Mouse (Mus musculus): ENCODE measurements at regions not wholly inside any gene's neighbourhood (a gene's known extent, or its start where the extent isn't known, plus 50 kb on each side); places are given as distances from the start of the nearest gene placed in this dataset.

GRCm38 (mm10) chr2:173418951-173419350, 103.4 kb upstream of the 1700021F07Rik start:
- no peak for DNase-seq (ENCODE audit: low spot score in 2 of 2)

GRCm38 (mm10) chr2:173419972-173420391, 102.4 kb upstream of the 1700021F07Rik start:
- no peak for DNase-seq (ENCODE audit: low spot score in 2 of 2)

DNA sequence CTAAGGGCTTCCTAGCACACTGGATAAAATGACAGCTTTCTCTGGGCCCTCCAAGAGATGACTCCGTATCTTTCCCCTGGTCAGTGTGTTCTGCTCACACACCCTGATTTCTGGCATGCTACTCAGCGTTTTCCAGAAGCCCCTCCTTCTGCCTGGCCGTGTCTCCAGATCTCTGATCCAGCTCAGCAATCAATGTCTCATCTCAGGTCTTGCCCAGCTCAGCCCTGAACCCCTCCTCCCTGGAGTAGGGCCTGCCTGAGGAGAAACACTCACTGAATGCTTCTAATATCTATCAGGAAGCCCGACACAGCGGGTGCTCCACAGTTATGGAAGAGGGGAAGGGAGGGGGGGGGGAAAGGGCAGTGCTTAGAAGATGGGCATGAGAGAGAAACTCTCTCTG, 101.9 kb upstream of the 1700021F07Rik start:
- DNase-seq (ENCODE audit: low spot score in 2 of 2): no peak

- no peak for DNase-seq (ENCODE audit: low spot score in 2 of 2)
Measured at GRCm38 (mm10) chr2:173424875-173425274, 97.5 kb upstream of the 1700021F07Rik start.

- no peak for DNase-seq (ENCODE audit: low spot score in 2 of 2)
Measured at GRCm38 (mm10) chr2:173425754-173426153, 96.6 kb upstream of the 1700021F07Rik start.

DNA sequence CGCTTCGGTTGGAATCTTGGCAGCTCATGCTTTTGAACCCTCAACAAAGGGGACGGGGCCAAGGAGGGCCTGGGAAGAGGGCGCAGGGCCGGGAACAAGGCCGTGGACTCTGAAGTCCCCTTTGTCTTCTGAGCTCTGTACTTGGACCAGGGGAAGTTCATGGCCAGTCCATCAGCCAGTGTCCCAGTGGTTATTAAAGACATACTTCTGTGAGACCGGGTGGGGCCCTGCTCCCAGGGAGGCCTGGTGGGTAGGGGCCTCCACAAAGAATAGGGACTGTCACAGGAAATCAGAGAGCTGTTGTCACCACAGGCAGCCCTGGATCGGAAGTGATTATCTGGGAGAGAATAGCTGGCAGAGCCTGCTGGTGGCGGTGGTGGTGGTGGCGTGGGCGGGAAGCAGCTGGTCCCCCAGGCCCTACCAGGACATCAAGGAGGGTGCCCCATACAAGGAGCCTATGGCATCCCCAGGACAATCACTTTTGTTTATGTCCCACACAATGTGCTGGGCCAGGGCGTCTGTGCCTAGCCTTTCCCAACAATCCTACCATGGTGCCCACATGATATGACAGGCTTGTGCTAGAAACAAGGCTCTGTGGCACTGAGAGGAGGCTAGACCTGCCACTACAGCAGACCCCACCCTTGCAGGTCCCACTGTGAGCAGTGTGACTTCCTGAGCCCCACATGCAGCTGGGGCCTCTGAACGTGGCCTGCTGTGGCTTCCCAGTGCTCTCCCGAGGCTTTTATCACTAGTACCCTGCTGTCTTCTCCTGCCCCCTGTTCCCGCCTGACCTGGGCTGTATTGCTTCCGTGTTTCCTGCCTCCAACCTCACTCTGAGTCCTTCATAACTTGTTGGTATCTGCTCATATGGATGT, 96.0 kb upstream of the 1700021F07Rik start:
- peak; percentile 42 to 55 for DNase-seq (ENCODE audit: low spot score in 2 of 2)

DNA sequence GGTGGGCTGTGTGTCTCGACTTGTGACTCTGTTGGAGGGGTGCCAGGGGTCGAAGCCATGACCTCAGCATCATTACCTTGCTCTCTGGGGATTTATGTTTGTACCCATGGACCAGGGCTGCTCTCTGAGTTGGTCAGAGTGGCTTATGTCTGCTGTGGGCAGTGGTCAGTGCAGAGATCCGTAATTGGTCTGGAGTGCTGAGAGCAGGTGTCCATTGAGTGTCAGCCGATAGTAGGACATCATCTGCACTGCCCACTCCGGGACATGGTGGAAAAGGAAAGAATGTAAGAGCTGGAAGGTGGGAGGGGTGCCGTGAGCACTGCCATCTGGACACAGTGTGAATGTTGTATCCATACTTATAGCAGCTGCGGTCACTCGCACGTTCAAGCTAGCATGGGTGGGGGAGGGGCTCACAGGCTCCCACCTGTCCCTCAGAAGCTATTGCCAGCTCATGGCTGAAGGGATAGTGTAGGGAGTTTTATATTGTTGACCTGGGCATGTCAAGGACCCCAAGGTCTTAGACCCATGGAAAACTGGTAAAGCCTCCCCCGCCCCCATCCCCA, 94.4 kb upstream of the 1700021F07Rik start:
- DNase-seq (ENCODE audit: low spot score in 2 of 2): no peak

GRCm38 (mm10) chr2:173431841-173432240, 90.5 kb upstream of the 1700021F07Rik start:
- DNase-seq (ENCODE audit: low spot score in 2 of 2): peak in 1 of 2 experiments; percentile 28

- no peak for DNase-seq (ENCODE audit: low spot score in 2 of 2)
Measured at GRCm38 (mm10) chr2:173432258-173432657, 90.1 kb upstream of the 1700021F07Rik start.

DNA sequence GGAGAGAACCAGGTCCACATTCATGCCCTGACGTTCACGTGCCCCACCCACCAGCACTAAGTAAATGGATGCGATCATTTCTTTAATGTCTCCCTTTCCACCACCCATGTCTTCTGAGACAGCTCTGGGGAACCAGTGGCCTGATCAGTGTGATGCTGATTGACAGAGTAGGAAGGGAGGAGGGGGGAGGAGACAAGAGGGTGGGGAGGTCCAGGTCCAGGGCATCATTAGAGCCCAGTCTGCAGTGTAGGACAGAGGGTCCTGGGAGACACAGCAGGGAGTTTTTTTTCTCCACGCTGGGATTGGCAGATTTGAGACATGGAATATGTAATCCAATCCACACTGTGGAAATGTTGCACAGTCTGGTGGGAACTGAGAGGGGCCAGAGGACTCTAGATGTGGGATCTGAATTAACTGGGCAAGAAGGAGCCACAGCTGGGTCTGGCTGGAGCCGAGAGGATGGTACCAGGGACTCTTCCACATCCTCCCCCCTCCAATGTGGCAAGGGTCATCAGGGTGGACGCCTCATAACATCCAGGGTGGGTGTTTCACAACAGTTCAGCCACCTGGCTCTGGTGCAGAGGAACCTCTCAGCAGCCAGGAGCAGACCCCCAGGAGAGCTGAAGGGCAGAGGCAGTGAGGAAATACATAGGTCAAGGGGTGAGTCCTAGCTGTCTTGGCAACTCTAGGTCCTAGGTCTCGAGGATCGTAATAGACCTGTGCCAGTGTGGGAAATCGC, 89.3 kb upstream of the 1700021F07Rik start:
- DNase-seq (ENCODE audit: low spot score in 2 of 2): no peak

DNA sequence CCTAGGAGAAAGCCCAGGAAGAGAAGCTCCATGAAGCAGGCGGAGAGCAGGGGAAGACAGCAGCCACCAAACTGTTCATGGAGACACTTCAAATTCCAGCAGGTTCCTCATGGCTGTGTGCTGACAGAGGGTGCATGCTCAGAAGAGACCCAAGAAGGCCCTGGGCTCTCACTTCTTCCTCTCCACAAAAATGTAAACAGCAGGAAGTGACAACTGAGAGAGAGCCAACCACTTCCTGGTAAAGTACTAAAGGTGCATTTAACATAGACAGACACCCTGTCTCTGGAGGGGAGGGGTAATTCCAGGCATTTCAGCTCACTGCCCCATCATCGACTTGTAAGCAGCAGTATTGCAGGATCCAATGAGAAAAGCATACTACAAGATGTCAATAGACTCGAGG, 85.8 kb upstream of the 1700021F07Rik start:
- DNase-seq (ENCODE audit: low spot score in 2 of 2): peak; percentile 63 to 64

GRCm38 (mm10) chr2:173439031-173439430, 83.4 kb upstream of the 1700021F07Rik start:
- no peak for DNase-seq (ENCODE audit: low spot score in 2 of 2)

DNA sequence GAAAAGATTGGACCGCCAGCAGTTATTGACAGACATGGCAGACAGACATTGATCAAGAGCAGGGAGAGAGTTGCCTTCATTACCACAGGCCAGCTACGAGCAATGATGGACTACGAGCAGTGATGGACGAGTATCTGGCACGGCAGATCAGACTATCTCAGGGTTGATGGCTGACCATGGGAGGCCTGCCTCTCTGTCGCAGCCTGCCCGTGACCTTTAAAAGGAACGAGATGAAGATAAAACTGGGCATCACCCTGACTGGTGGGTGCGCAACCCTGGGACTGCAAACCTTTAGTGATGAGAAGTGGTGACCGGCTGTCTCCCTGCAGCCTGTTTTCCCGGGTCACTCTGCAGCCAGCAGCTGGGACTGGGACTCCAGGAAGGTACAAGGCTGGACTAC, 80.3 kb upstream of the 1700021F07Rik start:
- no peak for DNase-seq (ENCODE audit: low spot score in 2 of 2)

- DNase-seq (ENCODE audit: low spot score in 2 of 2): no peak
Measured at GRCm38 (mm10) chr2:173443262-173443661, 79.1 kb upstream of the 1700021F07Rik start.

- no peak for DNase-seq (ENCODE audit: low spot score in 2 of 2)
Measured at GRCm38 (mm10) chr2:173444386-173444785, 78.0 kb upstream of the 1700021F07Rik start.

GRCm38 (mm10) chr2:173445039-173445438, 77.3 kb upstream of the 1700021F07Rik start:
- no peak for DNase-seq (ENCODE audit: low spot score in 2 of 2)

GRCm38 (mm10) chr2:173448546-173449187, 73.7 kb upstream of the 1700021F07Rik start:
- DNase-seq (ENCODE audit: low spot score in 2 of 2): peak; percentile 42 to 66

- no peak for DNase-seq (ENCODE audit: low spot score in 2 of 2)
Measured at GRCm38 (mm10) chr2:173449198-173449597, 73.2 kb upstream of the 1700021F07Rik start.

GRCm38 (mm10) chr2:173451993-173452481, 70.3 kb upstream of the 1700021F07Rik start:
- peak; percentile 83 to 85 for DNase-seq (ENCODE audit: low spot score in 2 of 2)

GRCm38 (mm10) chr2:173452800-173453199, 69.6 kb upstream of the 1700021F07Rik start:
- DNase-seq (ENCODE audit: low spot score in 2 of 2): peak; percentile 28 to 55

- DNase-seq (ENCODE audit: low spot score in 2 of 2): peak; percentile 23 to 56
Measured at GRCm38 (mm10) chr2:173453569-173454405, 68.6 kb upstream of the 1700021F07Rik start.

Data from natural killer cell, adult 2 months (primary cell).